In genomic region chr17:27165054-27165773, GRCm38 (mm10) we compare ENCODE assay signal across 8 mouse cellular contexts. TPM values are rescaled to one million over a fixed set of nuclear protein-coding genes. Genes with fewer than 3 reads are reported as not detected.
DNase-seq lines count a peak whose midpoint lies in the region; ATAC-seq lines count a peak whose summit lies in the region.

No protein-coding gene starts in this region.

- no peak overlapping the region for H3K9ac ChIP-seq in neural tube, embryonic 11.5 days (ENCODE audit: low read length)
- H3K9ac ChIP-seq in embryonic facial prominence, embryonic 11.5 days (replicated peaks; ENCODE audit: low read length), result no peak overlapping the region

- 61% methylated on average over 8 of the region's 8 CpGs for WGBS in neural tube, embryonic 11.5 days
- 70% methylated on average over 8 of the region's 8 CpGs for WGBS in embryonic facial prominence, embryonic 11.5 days
- WGBS in midbrain, embryonic 10.5 days, result 74% methylated on average over 8 of the region's 8 CpGs

- H3K9me3 ChIP-seq in neural tube, embryonic 11.5 days (ENCODE audit: control insufficient read depth, low read length), result no peaks in the 10 kb centered on the region
- H3K9me3 ChIP-seq in embryonic facial prominence, embryonic 11.5 days (replicated peaks; ENCODE audit: control insufficient read depth, low read length), result no peaks in the 10 kb centered on the region
- H3K9me3 ChIP-seq in midbrain, embryonic 10.5 days (replicated peaks), result no peaks in the 10 kb centered on the region

- H3K4me1 ChIP-seq in neural tube, embryonic 11.5 days (ENCODE audit: control insufficient read depth, insufficient read depth, low read length), result no peaks in the 10 kb centered on the region
- no peaks in the 10 kb centered on the region; the same call in 1 of the 2 replicates for H3K4me1 ChIP-seq in embryonic facial prominence, embryonic 11.5 days (ENCODE audit: control insufficient read depth, insufficient read depth, low read length)
- H3K4me1 ChIP-seq in midbrain, embryonic 10.5 days, result no peaks in the 10 kb centered on the region; the same call in 1 of the 2 replicates

- no peak overlapping the region for H3K27ac ChIP-seq in neural tube, embryonic 11.5 days (ENCODE audit: low read depth, low read length)
- H3K27ac ChIP-seq in embryonic facial prominence, embryonic 11.5 days (replicated peaks; ENCODE audit: low read depth, low read length), result no peak overlapping the region
- H3K27ac ChIP-seq in midbrain, embryonic 10.5 days (replicated peaks), result peak overlapping the region; percentile 15; the same call in 1 of the 2 replicates

- H3K4me2 ChIP-seq in neural tube, embryonic 11.5 days (ENCODE audit: low read depth), result no peak overlapping the region
- no peak overlapping the region for H3K4me2 ChIP-seq in embryonic facial prominence, embryonic 11.5 days (ENCODE audit: low read depth, low read length)

- no peak overlapping the region for H3K4me3 ChIP-seq in neural tube, embryonic 11.5 days (ENCODE audit: low read depth, low read length)
- H3K4me3 ChIP-seq in embryonic facial prominence, embryonic 11.5 days (ENCODE audit: low read depth, low read length), result no peak overlapping the region
- H3K4me3 ChIP-seq in midbrain, embryonic 10.5 days, result no peak overlapping the region

- H3K27me3 ChIP-seq in neural tube, embryonic 11.5 days (ENCODE audit: control insufficient read depth, insufficient read depth, low read length), result no peaks in the 10 kb centered on the region
- no peaks in the 10 kb centered on the region for H3K27me3 ChIP-seq in embryonic facial prominence, embryonic 11.5 days (ENCODE audit: control insufficient read depth, insufficient read depth, low read length)
- H3K27me3 ChIP-seq in midbrain, embryonic 10.5 days (ENCODE audit: low read depth, poor library complexity, severe bottlenecking), result peaks cover 3% of the 10 kb centered on the region; the same call in 1 of the 2 replicates

- H3K36me3 ChIP-seq in neural tube, embryonic 11.5 days (ENCODE audit: control insufficient read depth, insufficient read depth, low read length), result no peaks in the 10 kb centered on the region
- no peaks in the 10 kb centered on the region for H3K36me3 ChIP-seq in embryonic facial prominence, embryonic 11.5 days (replicated peaks; ENCODE audit: control insufficient read depth, insufficient read depth, low read depth, low read length)
- no peaks in the 10 kb centered on the region for H3K36me3 ChIP-seq in midbrain, embryonic 10.5 days

- no peak for ATAC-seq in neural tube, embryonic 11.5 days (ENCODE audit: insufficient read depth, low FRiP score, low TSS enrichment)
- ATAC-seq in embryonic facial prominence, embryonic 11.5 days (replicated peaks; ENCODE audit: insufficient number of reproducible peaks, low FRiP score, low TSS enrichment, low read depth), result no peak; the same call in 1 of the 2 replicates

- peak; percentile 77 for DNase-seq in adrenal gland, postnatal 14 days
- no peak for DNase-seq in adrenal gland, adult 8-10 months
- DNase-seq in neural tube, embryonic 11.5 days (ENCODE audit: low spot score), result peak; percentile 60
- no peak for DNase-seq in neural tube, embryonic 10.5 days (ENCODE audit: extremely low spot score, low spot score)
- peak; percentile 69 for DNase-seq in embryonic facial prominence, embryonic 11.5 days (ENCODE audit: low spot score)
- DNase-seq in left cerebral cortex, adult 18-20 months (ENCODE audit: low spot score in 2 of 2), result peak; percentile 64 to 71
- peak; percentile 45 for DNase-seq in midbrain, embryonic 10.5 days (ENCODE audit: low spot score)
- DNase-seq in thymus, postnatal 14 days, result no peak

RNA-seq across cellular contexts. Expression of gene Ip6k3, which starts 2.4 kb away (rescaled TPM):
- 0.53 and 0.56 TPM in 2 replicates for total RNA-seq in adrenal gland, postnatal 14 days (2021)
- total RNA-seq in adrenal gland, adult 8-10 months (2022), result 1 to 10 TPM in 3 of 4 experiments, under 1 TPM in 1; 0.49 to 1.8 (median 1.3) TPM
- 0.25 and 0.26 TPM in 2 replicates for polyA plus RNA-seq in neural tube, embryonic 11.5 days (2014; fragmentation: Nextera tagmentation; extraction: Ambion mirVana)
- polyA plus RNA-seq in embryonic facial prominence, embryonic 11.5 days (2014; fragmentation: Nextera tagmentation; extraction: Ambion mirVana), result 0.11 and 0.20 TPM in 2 replicates
- under 1 TPM; 0.60 to 0.70 TPM for total RNA-seq in left cerebral cortex, adult 18-20 months (2021)
- 0.29 TPM in 1 of 2 replicates, not detected in the other for polyA plus RNA-seq in midbrain, embryonic 10.5 days (2016; fragmentation: Nextera tagmentation; extraction: Ambion mirVana)

RNA-seq across cellular contexts. Expression of gene Uqcc2, which starts 31.5 kb away (rescaled TPM):
- 162 and 182 TPM in 2 replicates for total RNA-seq in adrenal gland, postnatal 14 days (2021)
- 100 to 1,000 TPM; 252 to 380 (median 304) TPM for total RNA-seq in adrenal gland, adult 8-10 months (2022)
- polyA plus RNA-seq in neural tube, embryonic 11.5 days (2014; fragmentation: Nextera tagmentation; extraction: Ambion mirVana), result 345 and 346 TPM in 2 replicates
- polyA plus RNA-seq in embryonic facial prominence, embryonic 11.5 days (2014; fragmentation: Nextera tagmentation; extraction: Ambion mirVana), result 339 and 373 TPM in 2 replicates
- total RNA-seq in left cerebral cortex, adult 18-20 months (2021), result 100 to 1,000 TPM; 242 to 270 TPM
- 404 and 411 TPM in 2 replicates for polyA plus RNA-seq in midbrain, embryonic 10.5 days (2016; fragmentation: Nextera tagmentation; extraction: Ambion mirVana)

RNA-seq across cellular contexts. Expression of gene Lemd2, which starts 39.1 kb away (rescaled TPM):
- total RNA-seq in adrenal gland, postnatal 14 days (2021), result 49.6 and 54.7 TPM in 2 replicates
- 10 to 100 TPM; 58.3 to 93.1 (median 76.5) TPM for total RNA-seq in adrenal gland, adult 8-10 months (2022)
- polyA plus RNA-seq in neural tube, embryonic 11.5 days (2014; fragmentation: Nextera tagmentation; extraction: Ambion mirVana), result 15.9 and 17.9 TPM in 2 replicates
- polyA plus RNA-seq in embryonic facial prominence, embryonic 11.5 days (2014; fragmentation: Nextera tagmentation; extraction: Ambion mirVana), result 12.0 and 12.2 TPM in 2 replicates
- total RNA-seq in left cerebral cortex, adult 18-20 months (2021), result 10 to 100 TPM; 38.8 to 46.6 TPM
- polyA plus RNA-seq in midbrain, embryonic 10.5 days (2016; fragmentation: Nextera tagmentation; extraction: Ambion mirVana), result 16.4 and 20.8 TPM in 2 replicates

Comparison
In these comparisons a context has a peak if more than half of its experiments do, and no peak if none do; other contexts are left out.
1. DNase-seq: peak in adrenal gland, postnatal 14 days (single experiment), neural tube, embryonic 11.5 days (single experiment), embryonic facial prominence, embryonic 11.5 days (single experiment), left cerebral cortex, adult 18-20 months (2 of 2) and midbrain, embryonic 10.5 days (single experiment); none in adrenal gland, adult 8-10 months (single experiment), neural tube, embryonic 10.5 days (single experiment) and thymus, postnatal 14 days (single experiment).